Mouse (Mus musculus): Measurements from ENCODE around the gene Utf1. TPM values are rescaled to one million over a fixed set of nuclear protein-coding genes. Genes with fewer than 3 reads are reported as not detected.

Gene Utf1
- total and polyA plus RNA-seq, 2 experiments from 2014 or later, result not detected

DNA sequence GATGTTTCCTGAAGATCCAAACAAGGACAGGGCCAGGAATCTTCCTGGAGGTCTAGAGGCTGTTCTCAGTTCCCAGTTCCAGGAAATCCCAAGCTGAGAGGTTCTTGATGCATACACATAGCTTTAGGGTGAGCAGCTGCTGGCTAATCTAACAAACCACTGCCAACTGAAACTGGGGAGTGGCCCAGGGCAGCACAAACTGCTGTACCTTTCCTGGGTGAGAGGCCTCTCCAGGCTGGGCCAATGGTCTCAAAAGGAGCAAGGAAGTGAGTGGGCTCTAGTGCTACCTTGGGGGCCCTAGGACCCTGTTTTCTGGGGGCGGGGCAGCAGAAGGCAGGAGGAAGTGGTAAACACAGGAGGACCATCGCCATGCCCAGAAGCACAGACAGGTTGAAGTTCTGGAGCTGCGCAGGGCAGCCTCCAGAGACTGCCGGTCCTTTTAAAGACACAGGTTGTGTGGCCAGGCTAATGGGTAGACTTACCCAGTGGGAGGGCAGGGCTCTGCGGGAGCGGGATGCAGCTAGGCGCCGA, 47.3 kb downstream of the Utf1 start:
- whole genome bisulfite sequencing, result 72% methylated on average over 8 of the region's 8 CpGs
- H3K4me1 ChIP-seq (ENCODE audit: insufficient read depth, low read length), result no peaks in the 10 kb centered on the region
- no peak overlapping the region for H3K4me3 ChIP-seq (ENCODE audit: low read depth, low read length)
- no peaks in the 10 kb centered on the region for H3K9me3 ChIP-seq (ENCODE audit: low read length)
- H3K27me3 ChIP-seq (ENCODE audit: insufficient read depth, low read length), result no peaks in the 10 kb centered on the region
- DNase-seq (ENCODE audit: low spot score), result no peak
- no peak overlapping the region for H3K27ac ChIP-seq (ENCODE audit: low read depth, low read length)
- ATAC-seq (ENCODE audit: low FRiP score), result no peak
- H3K9ac ChIP-seq (replicated peaks; ENCODE audit: low read length, poor library complexity, severe bottlenecking), result no peak overlapping the region
- TF ChIP-seq CTCF (IDR thresholded peaks at IDR 0.05), result no peak
- H3K4me2 ChIP-seq (ENCODE audit: low read depth, low read length, poor library complexity, severe bottlenecking), result no peak overlapping the region
- H3K36me3 ChIP-seq (ENCODE audit: insufficient read depth, low read length), result peaks cover 4% of the 10 kb centered on the region; the same call in 1 of the 2 replicates

DNA sequence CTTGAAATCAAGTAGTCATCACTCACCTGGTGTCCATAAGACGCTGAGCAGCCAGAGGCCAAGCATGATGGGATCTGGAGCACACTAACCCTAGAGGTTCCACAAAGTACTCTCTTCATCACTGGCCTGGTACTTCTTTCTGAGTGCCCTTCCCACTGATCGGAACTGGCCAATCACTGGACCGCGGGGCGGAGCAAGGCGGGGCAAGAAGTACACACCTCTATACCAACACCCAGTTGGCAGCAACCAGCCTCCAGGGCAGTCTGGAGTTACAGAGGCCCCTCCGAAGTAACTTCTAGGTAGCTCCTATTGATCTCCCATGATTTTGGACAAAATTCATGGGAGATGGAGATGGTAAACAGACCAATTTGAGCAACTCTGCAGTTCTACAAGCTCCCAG, 48.8 kb downstream of the Utf1 start, which contains the start of gene Adam8:
TSS of gene Adam8 (minus strand) at position 157 of the 400 bp plus-strand sequence.
- DNase-seq (ENCODE audit: low spot score), result no peak
- no peak within 1 kb of the TSS for H3K4me2 ChIP-seq (ENCODE audit: low read depth, low read length, poor library complexity, severe bottlenecking)
- WGBS, result 35% methylated on average over 7 of the region's 7 CpGs
- H3K4me3 ChIP-seq (ENCODE audit: low read depth, low read length), result no peak within 1 kb of the TSS
- H3K27me3 ChIP-seq (ENCODE audit: insufficient read depth, low read length), result no peaks in the 10 kb centered on the region
- H3K4me1 ChIP-seq (ENCODE audit: insufficient read depth, low read length), result no peaks in the 10 kb centered on the region
- H3K36me3 ChIP-seq (ENCODE audit: insufficient read depth, low read length), result peaks cover 13% of the 10 kb centered on the region
- H3K9me3 ChIP-seq (ENCODE audit: low read length), result no peaks in the 10 kb centered on the region
- ATAC-seq (ENCODE audit: low FRiP score), result 0 out of 2 replicates have a peak, but pooled peaks have one; percentile 13
- TF ChIP-seq CTCF (IDR thresholded peaks at IDR 0.05), result no peak
- H3K27ac ChIP-seq (ENCODE audit: low read depth, low read length), result no peak within 1 kb of the TSS
- no peak within 1 kb of the TSS for H3K9ac ChIP-seq (replicated peaks; ENCODE audit: low read length, poor library complexity, severe bottlenecking)

DNA sequence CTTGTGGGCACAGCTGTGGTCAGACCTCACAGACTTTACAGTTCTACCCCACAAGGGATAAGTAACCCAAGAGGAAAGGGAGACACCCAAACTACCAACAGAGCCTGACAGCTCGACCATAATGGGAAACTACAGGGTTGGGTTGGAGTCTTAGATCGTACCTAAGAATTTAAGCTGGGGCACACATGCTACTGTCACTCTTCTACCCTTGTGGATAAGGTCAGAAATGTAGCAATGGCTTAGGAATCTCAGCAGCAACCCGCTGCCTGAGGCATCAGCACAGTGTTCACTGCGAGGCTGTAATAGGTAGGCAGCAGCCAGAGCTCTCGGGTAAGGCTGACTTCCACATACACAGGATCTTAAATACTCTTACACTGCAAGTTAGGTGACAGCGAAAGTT, 49.9 kb downstream of the Utf1 start:
- 87% methylated on average over 6 of the region's 6 CpGs for WGBS
- DNase-seq (ENCODE audit: low spot score), result no peak
- Histone ChIP-seq H3K9me3 (ENCODE audit: low read length) (no peaks in the 10 kb centered on the region), H3K27ac (ENCODE audit: low read depth, low read length) (no peak overlapping the region), H3K4me3 (ENCODE audit: low read depth, low read length) (no peak overlapping the region), H3K9ac (replicated peaks; ENCODE audit: low read length, poor library complexity, severe bottlenecking) (no peak overlapping the region), H3K4me1 (ENCODE audit: insufficient read depth, low read length) (no peaks in the 10 kb centered on the region), H3K36me3 (ENCODE audit: insufficient read depth, low read length) (peaks cover 24% of the 10 kb centered on the region), H3K27me3 (ENCODE audit: insufficient read depth, low read length) (no peaks in the 10 kb centered on the region), H3K4me2 (ENCODE audit: low read depth, low read length, poor library complexity, severe bottlenecking) (no peak overlapping the region)
- no peak for TF ChIP-seq CTCF (IDR thresholded peaks at IDR 0.05)
- ATAC-seq (ENCODE audit: low FRiP score), result no peak

DNA sequence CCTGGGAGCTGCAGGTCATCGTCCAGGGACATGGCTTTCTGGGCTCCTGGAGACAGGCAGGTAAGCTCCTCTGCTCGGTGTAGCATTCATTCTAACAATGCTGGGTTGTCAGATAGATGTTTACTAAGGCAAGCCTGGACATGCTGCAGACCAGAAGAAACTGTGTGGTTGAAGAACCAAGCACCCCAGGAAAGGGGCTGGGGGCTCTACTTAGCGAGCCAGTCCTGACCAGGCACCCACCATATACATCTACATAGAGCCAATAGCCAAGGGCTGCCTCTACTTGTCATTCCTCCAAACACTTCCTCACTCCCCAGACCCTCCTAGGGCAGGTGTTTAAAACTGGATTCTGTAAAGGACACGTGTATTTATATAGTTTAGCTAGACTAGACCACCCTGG, 50.6 kb downstream of the Utf1 start:
- Histone ChIP-seq H3K9ac (replicated peaks; ENCODE audit: low read length, poor library complexity, severe bottlenecking) (no peak overlapping the region), H3K4me2 (ENCODE audit: low read depth, low read length, poor library complexity, severe bottlenecking) (no peak overlapping the region), H3K4me3 (ENCODE audit: low read depth, low read length) (no peak overlapping the region), H3K9me3 (ENCODE audit: low read length) (no peaks in the 10 kb centered on the region), H3K27me3 (ENCODE audit: insufficient read depth, low read length) (no peaks in the 10 kb centered on the region), H3K36me3 (ENCODE audit: insufficient read depth, low read length) (peaks cover 29% of the 10 kb centered on the region), H3K4me1 (ENCODE audit: insufficient read depth, low read length) (no peaks in the 10 kb centered on the region), H3K27ac (ENCODE audit: low read depth, low read length) (no peak overlapping the region)
- TF ChIP-seq CTCF (IDR thresholded peaks at IDR 0.05), result no peak
- 85% methylated on average over 4 of the region's 4 CpGs for WGBS
- ATAC-seq (ENCODE audit: low FRiP score), result no peak
- DNase-seq (ENCODE audit: low spot score), result no peak

DNA sequence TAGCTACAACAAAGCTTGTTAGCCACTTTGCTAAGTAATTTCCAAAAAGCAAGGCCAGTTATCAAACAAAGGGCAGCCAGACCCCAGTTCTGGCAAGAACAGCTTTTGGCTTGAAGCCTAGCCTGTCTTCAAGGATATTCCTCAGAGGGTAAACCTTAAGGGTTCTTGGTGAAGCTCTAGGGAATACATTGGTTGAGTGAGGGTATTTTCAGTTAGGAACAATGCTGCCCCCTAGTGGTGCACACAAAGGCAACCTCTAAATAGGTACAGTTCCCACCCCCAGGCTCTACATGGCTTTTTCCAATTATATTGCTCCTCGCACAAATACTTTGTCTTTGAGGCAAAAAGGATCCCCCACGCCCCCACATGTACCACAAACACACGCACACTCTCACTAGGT, 51.1 kb downstream of the Utf1 start:
- DNase-seq (ENCODE audit: low spot score) (peak; percentile 78), ATAC-seq (ENCODE audit: low FRiP score) (no peak)
- H3K4me1 ChIP-seq (ENCODE audit: insufficient read depth, low read length), result no peaks in the 10 kb centered on the region
- no peak overlapping the region for H3K9ac ChIP-seq (replicated peaks; ENCODE audit: low read length, poor library complexity, severe bottlenecking)
- peak; percentile 83 for TF ChIP-seq CTCF (IDR thresholded peaks at IDR 0.05)
- H3K27ac ChIP-seq (ENCODE audit: low read depth, low read length), result no peak overlapping the region
- H3K36me3 ChIP-seq (ENCODE audit: insufficient read depth, low read length), result peaks cover 34% of the 10 kb centered on the region
- no peak overlapping the region for H3K4me2 ChIP-seq (ENCODE audit: low read depth, low read length, poor library complexity, severe bottlenecking)
- no peaks in the 10 kb centered on the region for H3K9me3 ChIP-seq (ENCODE audit: low read length)
- H3K27me3 ChIP-seq (ENCODE audit: insufficient read depth, low read length), result no peaks in the 10 kb centered on the region
- 35% methylated on average over 3 of the region's 3 CpGs for WGBS
- H3K4me3 ChIP-seq (ENCODE audit: low read depth, low read length), result no peak overlapping the region

MicroRNAs within 50 kb of the gene (microRNA counts, 519-probe panel; counts per million panel counts)
- microRNA mmu-miR-202-3p (528 counts per million, percentile 58 among the panel's probes with 10 or more counts), microRNA mmu-miR-202-5p (528 counts per million, percentile 58 among the panel's probes with 10 or more counts)

Small RNA genes lying within 50 kb of the gene (microRNA-seq; reads per million reads assigned to microRNA genes)
- gene Mir202 (ENCODE audit: borderline number of aligned reads) (1.0 reads per million), gene Mir7062 (ENCODE audit: borderline number of aligned reads) (1.3 reads per million), gene mmu-mir-7686 (ENCODE audit: borderline number of aligned reads) (not detected)

Other genes with a start within 250 kb of the Utf1 start
- gene Adgra1, start 109.6 kb upstream of the Utf1 start, total RNA-seq (2014; rRNA removed), result 22.0 and 27.8 TPM in 2 replicates
- 47.6 and 55.3 TPM in 2 replicates for gene Adgra1, start 109.6 kb upstream of the Utf1 start, polyA plus RNA-seq (2015; fragmentation: Nextera tagmentation; extraction: Ambion mirVana)
- 71.5 and 80.6 TPM in 2 replicates for gene Kndc1, start 49.1 kb upstream of the Utf1 start, total RNA-seq (2014; rRNA removed)
- gene Kndc1, start 49.1 kb upstream of the Utf1 start, polyA plus RNA-seq (2015; fragmentation: Nextera tagmentation; extraction: Ambion mirVana), result 20.2 and 22.4 TPM in 2 replicates
- 1.0 and 1.6 TPM in 2 replicates for gene 6430531B16Rik, start 35.0 kb downstream of the Utf1 start, total RNA-seq (2014; rRNA removed)
- 1.5 and 1.6 TPM in 2 replicates for gene 6430531B16Rik, start 35.0 kb downstream of the Utf1 start, polyA plus RNA-seq (2015; fragmentation: Nextera tagmentation; extraction: Ambion mirVana)
- gene Adam8, start 48.8 kb downstream of the Utf1 start, total RNA-seq (2014; rRNA removed), result 1.2 and 2.7 TPM in 2 replicates
- 0.42 and 0.53 TPM in 2 replicates for gene Adam8, start 48.8 kb downstream of the Utf1 start, polyA plus RNA-seq (2015; fragmentation: Nextera tagmentation; extraction: Ambion mirVana)
- gene Zfp511, start 92.6 kb downstream of the Utf1 start, total RNA-seq (2014; rRNA removed), result 33.6 and 42.5 TPM in 2 replicates
- 63.5 and 68.5 TPM in 2 replicates for gene Zfp511, start 92.6 kb downstream of the Utf1 start, polyA plus RNA-seq (2015; fragmentation: Nextera tagmentation; extraction: Ambion mirVana)
- 66.9 and 70.1 TPM in 2 replicates for gene Tubgcp2, start 92.9 kb downstream of the Utf1 start, total RNA-seq (2014; rRNA removed)
- gene Tubgcp2, start 92.9 kb downstream of the Utf1 start, polyA plus RNA-seq (2015; fragmentation: Nextera tagmentation; extraction: Ambion mirVana), result 61.6 and 65.2 TPM in 2 replicates
- gene Msx3, start 105.3 kb downstream of the Utf1 start, total RNA-seq (2014; rRNA removed), result 0.16 and 0.47 TPM in 2 replicates
- 0.10 TPM in 1 of 2 replicates, not detected in the other for gene Msx3, start 105.3 kb downstream of the Utf1 start, polyA plus RNA-seq (2015; fragmentation: Nextera tagmentation; extraction: Ambion mirVana)
- 404 and 435 TPM in 2 replicates for gene Caly, start 138.8 kb downstream of the Utf1 start, total RNA-seq (2014; rRNA removed)
- 595 and 645 TPM in 2 replicates for gene Caly, start 138.8 kb downstream of the Utf1 start, polyA plus RNA-seq (2015; fragmentation: Nextera tagmentation; extraction: Ambion mirVana)
- not detected in 2 replicates for gene Prap1, start 149.6 kb downstream of the Utf1 start, total RNA-seq (2014; rRNA removed)
- gene Prap1, start 149.6 kb downstream of the Utf1 start, polyA plus RNA-seq (2015; fragmentation: Nextera tagmentation; extraction: Ambion mirVana), result not detected in 2 replicates
- 26.0 and 47.0 TPM in 2 replicates for gene Fuom, start 158.7 kb downstream of the Utf1 start, total RNA-seq (2014; rRNA removed)
- 46.1 and 47.6 TPM in 2 replicates for gene Fuom, start 158.7 kb downstream of the Utf1 start, polyA plus RNA-seq (2015; fragmentation: Nextera tagmentation; extraction: Ambion mirVana)
- 8.7 and 12.5 TPM in 2 replicates for gene Paox, start 172.0 kb downstream of the Utf1 start, total RNA-seq (2014; rRNA removed)
- 6.9 and 8.6 TPM in 2 replicates for gene Paox, start 172.0 kb downstream of the Utf1 start, polyA plus RNA-seq (2015; fragmentation: Nextera tagmentation; extraction: Ambion mirVana)
- 75.5 and 78.1 TPM in 2 replicates for gene Echs1, start 172.7 kb downstream of the Utf1 start, total RNA-seq (2014; rRNA removed)
- gene Echs1, start 172.7 kb downstream of the Utf1 start, polyA plus RNA-seq (2015; fragmentation: Nextera tagmentation; extraction: Ambion mirVana), result 108 and 119 TPM in 2 replicates
- gene Mtg1, start 193.8 kb downstream of the Utf1 start, total RNA-seq (2014; rRNA removed), result 9.9 and 10.0 TPM in 2 replicates
- 31.3 and 33.7 TPM in 2 replicates for gene Mtg1, start 193.8 kb downstream of the Utf1 start, polyA plus RNA-seq (2015; fragmentation: Nextera tagmentation; extraction: Ambion mirVana)
- 63.9 and 70.5 TPM in 2 replicates for gene Sprn, start 211.1 kb downstream of the Utf1 start, total RNA-seq (2014; rRNA removed)
- 34.9 and 38.3 TPM in 2 replicates for gene Sprn, start 211.1 kb downstream of the Utf1 start, polyA plus RNA-seq (2015; fragmentation: Nextera tagmentation; extraction: Ambion mirVana)
- not detected in 2 replicates for gene Olfr522, start 221.0 kb downstream of the Utf1 start, total RNA-seq (2014; rRNA removed)
- gene Olfr522, start 221.0 kb downstream of the Utf1 start, polyA plus RNA-seq (2015; fragmentation: Nextera tagmentation; extraction: Ambion mirVana), result not detected in 2 replicates
- not detected in 2 replicates for gene Olfr523, start 229.4 kb downstream of the Utf1 start, total RNA-seq (2014; rRNA removed)
- 0.05 TPM in 1 of 2 replicates, not detected in the other for gene Olfr523, start 229.4 kb downstream of the Utf1 start, polyA plus RNA-seq (2015; fragmentation: Nextera tagmentation; extraction: Ambion mirVana)

Data from midbrain, postnatal 0 days (tissue).